Mouse (Mus musculus) kidney, postnatal 36 days (tissue): ENCODE results near the gene 1700003E16Rik.
A peak's percentile ranks its signal among the peaks of the same experiment; 100 is the strongest.

ENCODE experiments used
- DNase-seq, 2 experiments: peaks; one replicate each; pipeline ENCODE4 v3.0.0; 2021 to 2022; ENCODE audit warnings: mixed read lengths in 2 of 2

Gene 1700003E16Rik

DNA sequence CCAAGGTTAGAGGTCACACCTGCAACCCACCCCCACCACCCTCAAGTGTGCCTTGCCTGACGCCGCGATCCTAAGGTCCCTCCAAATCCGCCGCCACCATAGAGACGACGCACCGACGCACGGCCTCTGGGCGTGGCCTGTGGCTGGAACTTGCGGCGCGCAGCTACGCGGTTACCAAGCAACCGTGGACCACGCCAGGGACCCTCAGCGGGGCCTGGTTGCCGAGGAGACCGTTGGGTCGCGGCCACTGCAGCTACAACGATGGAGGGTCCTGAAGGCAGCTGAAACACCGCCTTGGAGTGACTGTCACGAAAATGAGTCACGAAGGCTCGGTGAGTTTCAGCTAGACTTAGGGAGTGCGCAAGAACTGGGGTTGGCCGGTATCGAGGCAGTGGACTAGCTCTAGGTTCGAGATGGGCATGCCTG lies at the start of gene 1700003E16Rik, which contains the start of gene Wdr54:
1700003E16Rik (plus strand) TSS at position 146 of the 426 bp plus-strand sequence.
Wdr54 (minus strand) TSS at position 139 of the 426 bp plus-strand sequence.
- DNase-seq, result peak in 1 of 2 experiments; percentile 80

DNA sequence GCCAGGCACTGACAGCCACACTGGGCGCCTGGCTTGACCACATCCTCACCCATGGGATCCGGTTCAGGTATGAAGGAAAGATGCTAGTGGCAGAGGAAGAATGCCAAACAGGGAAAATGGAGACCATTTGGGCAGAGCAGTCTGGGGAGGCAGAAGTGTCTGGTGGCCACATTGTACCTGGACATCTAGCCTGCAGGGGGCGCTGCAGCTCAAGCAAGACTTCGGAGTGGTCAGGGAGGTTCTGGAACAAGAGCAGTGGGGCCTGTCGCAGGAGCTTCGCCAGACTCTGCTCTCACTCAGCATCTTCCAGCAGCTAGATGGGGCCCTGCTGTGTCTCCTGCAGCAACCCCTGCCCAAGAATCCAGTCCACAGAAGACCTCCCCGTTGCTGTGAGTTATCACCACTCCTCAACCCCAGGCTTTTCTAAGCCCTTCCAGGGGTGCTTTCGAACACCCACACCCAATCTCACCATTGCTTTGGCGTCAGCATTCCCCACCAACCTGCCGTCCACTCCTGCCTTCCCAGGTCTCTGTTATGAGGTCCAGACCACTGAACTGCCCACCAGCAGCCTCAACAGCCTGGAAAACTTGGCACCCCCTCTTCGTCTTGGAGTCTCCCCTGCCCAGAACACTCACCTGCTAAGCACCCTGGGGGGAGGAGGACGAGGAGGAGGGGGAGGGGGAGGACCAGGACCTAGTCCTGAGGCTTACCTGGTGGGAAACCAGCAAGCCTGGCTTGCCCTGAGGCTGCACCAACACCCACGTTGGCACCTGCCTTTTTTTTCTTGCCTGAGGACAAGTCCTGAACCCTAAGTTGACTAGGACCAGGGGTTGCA lies 48.4 kb upstream of the 1700003E16Rik start:
- peak; percentile 81 to 94 for DNase-seq

DNA sequence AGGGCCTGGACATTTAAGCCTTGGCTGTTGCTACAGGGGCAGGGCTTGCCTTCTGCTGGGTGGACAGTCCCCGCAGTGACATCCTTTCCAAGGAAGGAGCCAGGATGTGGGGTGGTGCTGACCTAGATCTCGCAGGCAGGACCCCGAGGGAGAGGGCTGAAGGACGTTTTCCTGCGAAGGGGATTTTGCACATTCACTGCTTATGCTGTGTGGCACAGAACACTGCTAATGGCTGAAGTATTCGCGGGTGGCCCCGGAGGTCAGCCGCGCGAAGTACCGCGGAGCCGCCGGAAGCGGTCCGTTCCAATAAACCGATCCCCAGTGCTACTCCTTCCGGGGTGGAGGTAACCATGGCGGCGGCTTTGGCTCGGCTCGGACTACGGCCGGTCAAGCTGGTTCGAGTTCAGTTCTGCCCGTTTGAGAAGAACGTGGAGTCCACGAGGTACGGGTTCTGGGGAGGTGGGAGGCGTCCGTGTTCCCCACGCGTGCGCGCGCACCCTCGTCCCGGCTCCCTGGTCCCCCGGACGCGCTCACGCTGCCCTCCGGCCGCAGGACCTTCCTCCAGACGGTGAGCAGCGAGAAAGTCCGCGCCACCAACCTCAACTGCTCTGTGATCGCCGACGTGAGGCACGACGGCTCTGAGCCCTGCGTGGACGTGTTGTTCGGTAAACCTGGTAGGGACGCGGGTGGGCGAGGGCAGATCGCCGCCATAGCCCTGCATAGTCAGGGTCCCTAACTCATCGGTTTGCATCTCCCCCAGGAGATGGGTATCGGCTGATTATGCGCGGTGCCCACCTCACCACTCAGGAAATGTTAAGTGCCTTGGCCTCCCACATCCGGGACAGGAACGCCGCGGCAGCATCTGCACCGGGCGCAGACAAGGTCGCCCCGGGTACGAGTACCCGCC lies 47.2 kb upstream of the 1700003E16Rik start, which contains the start of gene Mrpl53:
Mrpl53 (plus strand) TSS at position 279 of the 907 bp plus-strand sequence.
- DNase-seq, result peak; percentile 83 to 90

DNA sequence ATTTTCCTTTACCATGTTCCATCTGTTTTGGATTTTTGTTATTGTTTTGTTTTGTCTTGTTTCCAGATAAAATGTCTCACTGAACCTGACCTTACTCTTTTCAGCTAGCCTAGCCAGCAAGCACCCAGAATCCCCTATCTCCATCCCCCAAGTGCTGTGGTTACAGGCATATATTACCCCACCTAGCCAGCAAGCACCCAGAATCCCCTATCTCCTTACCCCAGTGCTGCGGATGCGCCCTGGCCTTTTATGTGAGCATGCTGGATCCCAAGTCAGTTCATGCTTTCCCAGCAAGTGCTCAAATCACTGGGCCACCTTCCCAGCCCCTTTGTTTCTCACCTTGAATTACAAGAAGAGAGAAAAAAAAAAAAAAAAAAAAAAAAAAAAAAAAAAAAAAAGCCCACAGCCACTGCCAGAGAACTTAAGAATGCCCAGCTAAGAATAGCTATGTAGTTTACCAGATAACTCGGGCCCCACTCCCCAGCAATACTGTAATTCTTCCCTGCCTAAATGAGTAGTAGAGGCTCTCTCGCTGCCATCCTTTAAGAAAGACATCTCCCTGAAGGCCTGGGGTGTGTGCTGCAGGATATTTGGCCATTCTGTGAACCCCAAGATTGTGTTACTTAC lies 44.6 kb upstream of the 1700003E16Rik start:
- no peak for DNase-seq

DNA sequence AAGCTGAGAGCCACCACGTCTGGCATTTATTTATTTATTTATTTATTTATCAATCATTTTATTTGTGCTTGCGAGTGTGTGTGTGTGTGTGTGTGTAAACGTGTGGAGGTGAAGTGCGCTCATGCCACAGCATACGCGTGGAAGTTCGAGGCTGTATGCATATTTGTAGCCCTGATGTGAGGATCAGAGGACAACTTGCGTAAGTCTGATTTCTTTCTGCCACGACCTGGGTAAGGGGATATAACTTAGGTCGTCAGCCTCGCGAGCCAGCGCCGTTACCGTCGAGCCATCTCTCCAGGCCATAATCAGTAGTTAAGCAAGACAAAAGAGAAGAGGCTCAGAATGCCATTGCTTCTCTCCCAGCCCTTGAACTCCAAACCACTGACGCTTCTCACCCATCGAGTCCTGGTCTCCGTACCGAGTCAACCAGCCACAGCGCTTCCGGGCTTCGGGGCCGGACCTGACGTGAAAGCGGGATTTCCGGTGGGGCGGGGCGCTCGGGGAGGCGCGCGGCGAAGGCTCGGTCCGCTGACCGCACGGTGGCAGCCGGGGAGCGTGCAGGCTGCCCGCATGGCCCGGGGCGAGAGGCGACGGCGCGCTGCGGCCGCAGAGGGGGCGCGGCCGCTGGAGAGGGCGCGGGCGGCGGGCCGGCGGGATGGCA lies 41.1 kb upstream of the 1700003E16Rik start, which contains the start of gene Mogs:
Mogs (plus strand) TSS at position 486 of the 661 bp plus-strand sequence.
- DNase-seq, result peak; percentile 95 to 98

DNA sequence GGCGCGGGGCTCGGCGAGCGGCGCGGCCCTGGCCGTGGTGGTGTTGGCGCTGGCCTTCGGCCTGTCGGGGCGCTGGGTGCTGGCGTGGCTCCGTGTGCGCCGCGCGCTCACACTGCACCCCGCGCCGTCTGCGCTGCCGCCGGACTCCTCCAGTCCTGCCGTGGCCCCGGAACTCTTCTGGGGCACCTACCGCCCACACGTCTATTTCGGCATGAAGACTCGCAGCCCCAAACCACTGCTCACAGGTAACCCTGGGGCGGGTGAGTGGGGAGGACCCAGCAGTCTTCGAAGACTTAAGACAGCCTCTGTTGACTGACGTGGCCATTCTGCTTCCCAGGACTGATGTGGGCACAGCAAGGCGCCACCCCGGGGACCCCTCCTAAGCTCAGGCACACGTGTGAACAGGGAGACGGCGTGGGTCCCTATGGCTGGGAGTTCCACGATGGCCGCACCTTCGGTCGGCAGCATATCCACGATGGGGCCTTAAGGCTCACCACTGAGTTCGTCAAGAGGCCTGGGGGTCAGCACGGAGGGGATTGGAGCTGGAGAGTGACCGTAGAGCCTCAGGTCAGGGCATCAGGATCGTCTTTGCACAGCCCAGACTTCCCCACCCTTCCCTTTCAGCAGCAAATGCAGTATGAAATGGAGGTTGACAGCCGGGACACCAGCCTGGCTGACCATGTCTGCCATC lies 40.4 kb upstream of the 1700003E16Rik start:
- no peak for DNase-seq

DNA sequence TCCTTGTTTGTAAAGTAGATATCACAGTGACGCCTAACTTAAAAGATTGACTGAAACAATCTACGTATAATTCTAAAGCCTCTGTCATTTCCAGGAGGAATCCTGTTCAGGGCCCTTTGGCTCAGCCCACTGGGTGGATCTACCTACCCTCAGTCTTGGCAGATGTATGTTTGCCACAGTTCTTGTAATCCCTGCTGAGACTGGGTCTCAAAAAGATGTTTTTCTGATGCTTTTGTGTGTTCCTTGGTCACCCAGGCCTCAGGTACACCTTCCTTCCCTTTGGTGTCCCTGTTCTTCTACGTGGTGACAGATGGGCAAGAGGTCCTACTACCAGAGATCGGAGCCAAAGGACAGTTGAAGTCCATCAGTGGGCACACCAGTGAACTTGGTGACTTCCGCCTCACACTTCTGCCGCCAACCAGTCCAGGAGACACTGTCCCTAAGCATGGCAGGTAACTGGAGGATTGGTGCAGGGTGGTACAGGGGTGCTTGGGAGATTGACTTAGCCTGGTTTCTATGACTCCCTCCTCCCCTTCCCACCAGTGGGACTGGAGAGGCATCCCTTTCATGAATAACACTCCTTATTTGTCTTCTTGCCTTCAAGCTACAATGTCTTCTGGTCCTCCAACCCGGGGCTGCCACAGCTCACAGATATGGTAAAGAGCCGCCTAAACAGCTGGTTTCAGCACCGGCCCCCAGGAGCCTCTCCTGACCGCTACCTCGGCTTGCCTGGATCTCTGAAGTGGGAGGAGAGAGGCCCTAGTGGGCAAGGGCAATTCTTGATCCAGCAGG lies 39.6 kb upstream of the 1700003E16Rik start:
- DNase-seq, result no peak

DNA sequence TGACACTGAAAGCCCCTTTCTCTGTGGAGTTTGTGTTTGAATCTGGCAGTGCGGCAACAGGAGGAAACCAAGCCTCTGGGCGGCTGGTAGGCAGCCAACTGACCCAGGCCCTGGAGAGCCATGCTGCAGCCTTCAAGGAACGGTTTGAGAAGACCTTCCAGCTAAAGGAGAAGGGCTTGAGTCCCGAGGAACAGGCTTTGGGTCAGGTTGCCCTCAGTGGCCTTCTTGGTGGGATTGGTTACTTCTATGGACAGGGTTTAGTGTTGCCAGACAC lies 39.1 kb upstream of the 1700003E16Rik start:
- no peak for DNase-seq

DNA sequence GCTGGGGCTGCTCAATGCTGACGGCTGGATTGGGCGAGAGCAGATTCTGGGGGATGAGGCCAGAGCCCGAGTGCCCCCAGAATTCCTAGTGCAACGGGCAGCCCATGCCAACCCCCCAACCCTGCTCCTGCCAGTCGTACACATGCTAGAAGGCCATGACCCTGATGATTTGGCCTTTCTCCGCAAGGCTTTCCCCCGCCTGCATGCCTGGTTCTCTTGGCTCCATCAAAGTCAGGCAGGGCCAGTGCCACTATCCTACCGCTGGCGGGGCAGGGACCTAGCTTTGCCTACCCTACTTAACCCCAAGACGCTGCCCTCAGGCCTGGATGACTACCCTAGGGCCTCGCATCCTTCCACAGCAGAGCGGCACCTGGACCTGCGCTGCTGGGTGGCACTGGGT lies 38.6 kb upstream of the 1700003E16Rik start:
- no peak for DNase-seq

DNA sequence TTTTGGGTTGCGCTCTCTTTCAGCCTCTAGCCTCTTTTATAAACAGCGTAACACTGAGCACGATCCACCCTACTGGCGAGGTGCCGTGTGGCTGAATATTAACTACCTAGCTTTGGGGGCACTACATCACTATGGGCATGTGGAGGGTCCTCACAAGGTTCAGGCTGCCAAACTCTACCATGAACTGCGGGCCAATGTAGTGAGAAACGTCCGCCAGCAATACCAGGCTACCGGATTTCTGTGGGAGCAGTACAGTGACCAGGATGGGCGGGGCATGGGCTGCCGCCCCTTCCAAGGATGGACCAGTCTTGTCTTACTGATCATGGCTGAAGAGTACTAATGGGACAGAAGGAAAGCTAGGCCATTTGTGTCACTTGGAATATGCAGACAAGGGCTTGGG lies 37.8 kb upstream of the 1700003E16Rik start:
- DNase-seq, result no peak

DNA sequence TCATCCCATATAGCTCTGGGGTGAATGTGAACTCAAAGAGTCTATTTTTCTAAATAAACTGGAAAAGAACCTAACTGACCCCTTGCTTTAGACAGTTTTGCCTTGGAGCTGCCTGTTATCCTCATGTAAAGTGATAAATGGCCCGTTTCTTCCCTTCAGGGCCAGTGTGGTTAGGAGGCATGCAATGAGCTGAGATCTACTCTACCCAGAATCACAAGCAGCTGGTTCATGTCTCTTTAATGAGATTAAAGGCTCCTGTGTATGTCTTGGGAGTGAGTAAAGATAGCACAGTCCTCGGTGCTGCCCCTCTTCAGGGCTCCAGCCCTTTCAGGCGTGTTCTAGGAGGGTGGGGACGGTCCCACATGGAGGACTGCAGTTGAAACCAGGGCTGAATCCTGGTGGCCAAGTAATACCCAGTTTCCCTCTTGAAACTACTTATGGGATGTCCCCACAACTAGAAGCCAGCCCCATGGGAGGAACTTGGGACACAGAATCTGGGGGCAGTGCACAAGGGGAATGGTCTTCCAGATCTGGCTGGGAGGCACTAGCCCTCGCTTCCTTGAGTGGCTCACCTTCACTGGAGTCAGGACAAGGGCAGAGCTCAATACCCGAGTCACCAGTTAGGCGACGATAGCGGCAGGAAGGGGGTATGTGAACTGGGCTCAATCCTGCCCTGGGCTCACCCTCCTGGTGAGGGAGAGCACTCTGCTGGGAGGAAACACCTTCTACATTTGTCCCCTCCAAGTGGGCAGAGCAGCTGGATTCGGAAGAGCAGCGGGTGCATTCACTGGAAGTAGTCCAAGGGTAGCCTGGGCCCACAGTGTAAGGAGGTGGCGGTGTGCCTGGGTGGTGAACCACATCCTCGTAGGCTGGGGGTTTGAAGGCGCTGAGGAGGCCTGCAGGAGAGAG lies 37.1 kb upstream of the 1700003E16Rik start:
- no peak for DNase-seq

DNA sequence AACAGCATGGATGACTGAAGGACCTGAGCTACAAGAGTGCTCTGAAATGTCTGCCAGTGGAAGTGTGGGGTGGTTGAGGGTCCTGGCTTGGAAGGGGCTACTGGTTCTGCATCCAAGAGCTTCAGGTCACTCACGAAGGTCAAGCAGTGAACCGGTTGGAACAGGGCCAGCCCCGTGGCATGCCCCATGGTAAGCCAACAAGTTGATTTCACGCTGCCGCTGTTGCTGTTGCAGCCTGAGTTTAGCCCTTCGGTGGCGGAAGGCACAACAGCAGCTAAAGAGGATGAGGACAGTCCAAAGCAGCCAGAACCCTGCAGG lies 36.5 kb upstream of the 1700003E16Rik start:
- DNase-seq, result peak; percentile 31 to 65

DNA sequence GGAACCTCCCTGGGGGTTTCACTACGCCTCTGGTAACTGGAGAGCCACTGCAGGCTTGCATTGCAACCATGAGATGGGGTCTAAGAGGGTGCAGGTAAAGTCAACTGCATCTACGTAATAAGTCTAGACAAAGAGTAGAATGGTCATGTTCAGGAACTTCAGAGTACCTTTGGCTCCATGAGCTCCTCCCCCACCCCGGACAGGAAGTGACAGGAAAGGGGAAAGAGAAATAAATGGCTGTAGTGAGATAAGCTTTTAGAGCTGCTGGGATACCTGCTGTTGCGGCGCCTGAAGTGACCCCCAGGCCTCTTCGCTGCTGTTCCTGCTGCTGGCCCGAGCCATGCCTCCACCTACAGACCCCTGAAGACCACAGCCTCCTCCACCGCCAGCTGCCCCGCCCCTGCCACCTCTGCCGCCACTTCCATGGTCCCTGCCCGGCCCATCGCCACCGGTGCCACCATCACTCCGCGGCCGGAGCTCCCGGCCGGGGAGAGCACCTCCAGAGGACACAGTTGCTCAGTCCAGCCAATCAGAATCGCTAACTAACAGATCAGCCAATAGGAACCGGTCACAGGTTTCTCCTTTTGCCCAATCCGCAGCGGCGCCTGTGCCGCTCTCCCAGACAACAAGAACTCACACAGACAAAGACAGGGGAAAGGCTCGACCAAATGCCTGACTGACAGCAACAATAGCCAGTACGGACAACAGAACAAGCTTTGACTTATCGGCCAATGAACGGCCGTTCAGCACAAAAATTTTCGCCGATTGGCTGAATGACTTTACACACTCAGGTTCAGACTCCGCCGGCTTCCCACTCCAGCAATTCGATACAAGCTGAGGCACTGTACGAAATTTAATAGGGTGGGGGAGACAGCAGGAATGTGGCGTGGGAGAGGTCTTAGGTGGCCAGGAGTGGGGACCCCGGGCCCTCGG lies 35.0 kb upstream of the 1700003E16Rik start, which contains the start of gene Wbp1:
Wbp1 (minus strand) TSS at position 630 of the 933 bp plus-strand sequence.
- DNase-seq, result peak; percentile 93 to 99

DNA sequence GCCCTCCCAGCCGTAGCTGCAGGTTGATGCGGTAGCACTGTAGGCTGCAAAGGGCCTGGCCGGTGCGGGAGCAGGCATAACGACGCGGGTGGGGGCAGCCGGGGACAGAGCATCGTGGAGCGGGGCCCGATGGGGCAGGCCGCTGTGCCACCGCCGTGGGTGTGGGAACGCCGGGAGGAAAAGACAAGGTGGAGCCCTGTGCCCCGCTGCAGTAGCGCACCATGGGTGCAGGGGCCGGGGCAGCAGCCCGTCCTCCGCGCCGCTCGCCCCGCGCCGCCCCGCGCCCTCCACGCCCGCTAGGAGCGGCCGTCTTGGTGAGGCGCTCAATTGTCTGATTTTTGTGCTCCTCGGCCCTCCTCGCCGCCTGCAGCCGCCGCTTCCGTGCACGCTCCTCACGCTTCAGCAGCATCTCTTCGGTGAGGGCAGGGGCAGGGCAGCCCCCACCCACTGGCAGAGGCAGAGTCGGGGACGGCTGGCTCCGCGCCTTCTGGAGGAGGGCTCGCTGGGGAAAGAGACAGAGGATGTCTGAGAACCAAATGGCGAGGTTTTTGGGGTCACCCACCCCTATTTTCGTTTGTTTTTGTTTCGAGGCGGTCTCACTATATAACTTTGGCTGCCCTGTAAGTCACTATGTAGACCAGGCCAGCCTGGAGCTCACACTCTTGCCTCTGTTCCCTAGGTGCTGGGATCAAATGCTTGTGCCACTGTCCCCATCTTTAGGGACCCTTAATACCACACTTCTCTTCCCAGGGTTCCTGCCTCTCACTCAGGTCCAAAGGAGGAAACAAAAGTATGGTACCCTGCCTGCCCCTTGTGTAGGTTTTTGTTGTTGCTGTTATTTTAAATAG lies 34.1 kb upstream of the 1700003E16Rik start:
- no peak for DNase-seq

DNA sequence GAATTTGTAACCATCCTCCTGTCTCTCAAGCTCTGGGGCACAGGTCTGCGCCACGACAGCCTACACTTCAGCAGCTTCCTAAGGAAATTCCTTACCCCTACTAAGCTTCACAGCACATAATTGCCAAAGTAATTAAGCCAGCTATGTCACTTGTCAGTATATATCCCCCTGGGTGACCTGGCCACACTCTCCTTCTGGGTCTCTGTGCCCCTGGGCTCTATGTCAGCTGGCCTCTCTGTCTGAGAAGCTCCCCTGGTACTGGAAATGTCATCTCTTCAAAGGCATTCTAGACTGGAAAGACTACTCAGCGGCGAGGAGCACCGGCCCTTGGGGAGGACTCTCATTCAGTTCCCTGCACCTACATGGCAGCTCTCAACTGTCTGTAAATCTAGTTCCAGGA lies 33.2 kb upstream of the 1700003E16Rik start:
- no peak for DNase-seq

DNA sequence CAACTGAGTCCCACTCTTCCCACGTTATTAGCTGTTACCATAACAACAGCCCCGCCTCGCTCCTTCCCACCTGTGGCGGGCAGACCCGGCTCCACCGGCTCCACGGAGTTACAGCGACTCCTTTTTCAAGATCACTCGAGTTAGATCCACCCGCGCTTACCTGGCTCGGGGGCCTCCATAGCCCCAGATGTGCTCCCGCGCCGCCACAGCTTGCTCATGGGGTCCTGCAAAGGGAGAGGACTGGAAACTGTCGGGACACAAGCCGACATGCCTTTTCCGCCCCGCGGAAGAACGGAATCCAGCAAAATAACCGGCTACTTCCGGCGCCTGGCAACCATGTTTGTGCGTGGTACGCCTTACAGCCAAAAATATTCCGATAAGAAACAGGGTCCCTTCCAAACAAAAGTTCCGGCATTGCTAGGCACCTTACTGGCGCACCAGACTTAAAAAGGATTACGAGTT lies 31.3 kb upstream of the 1700003E16Rik start:
- peak; percentile 94 to 95 for DNase-seq

DNA sequence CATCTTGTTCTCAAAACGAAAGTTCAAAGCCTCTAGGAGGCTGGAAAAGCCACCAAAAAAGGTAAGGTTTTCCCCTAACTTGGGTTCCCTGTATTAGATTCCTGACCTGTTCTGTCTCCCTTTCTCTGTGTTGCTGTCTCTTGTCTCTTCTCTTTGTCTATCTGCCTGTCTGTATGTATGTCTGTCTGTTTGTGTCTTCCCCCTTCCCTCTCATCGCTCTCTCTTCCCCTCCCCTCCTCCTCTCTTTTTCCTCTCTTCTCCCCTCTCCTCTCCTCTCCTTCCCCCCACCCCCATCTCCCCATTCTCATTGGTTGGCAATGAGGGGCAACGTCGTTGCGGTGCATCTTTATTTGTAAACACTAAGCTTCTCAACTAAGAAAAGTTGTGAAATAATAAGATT lies 30.9 kb upstream of the 1700003E16Rik start, which contains the start of gene Ino80b:
Ino80b (minus strand) TSS at position 101 of the 400 bp plus-strand sequence.
- no peak for DNase-seq

DNA sequence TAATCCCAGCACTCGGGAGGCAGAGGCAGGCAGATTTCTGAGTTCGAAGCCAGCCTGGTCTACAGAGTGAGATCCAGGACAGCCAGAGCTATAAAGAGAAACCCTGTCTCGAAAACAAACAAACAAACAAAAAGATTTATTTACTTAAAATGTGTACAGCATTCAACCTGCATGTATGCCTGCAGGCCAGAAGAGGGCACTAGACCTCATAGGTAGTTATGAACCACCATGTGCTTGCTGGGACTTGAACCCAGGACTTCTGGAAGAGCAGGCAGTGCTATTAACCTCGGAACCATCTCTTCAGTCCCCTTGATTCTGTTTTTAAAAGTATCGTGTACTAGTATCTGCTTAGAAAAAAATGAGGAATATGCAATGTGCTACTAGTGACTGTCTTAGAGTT lies 28.8 kb upstream of the 1700003E16Rik start:
- DNase-seq, result no peak
